Mouse (Mus musculus): ENCODE data around the gene Recql5.

The Recql5 gene

DNA sequence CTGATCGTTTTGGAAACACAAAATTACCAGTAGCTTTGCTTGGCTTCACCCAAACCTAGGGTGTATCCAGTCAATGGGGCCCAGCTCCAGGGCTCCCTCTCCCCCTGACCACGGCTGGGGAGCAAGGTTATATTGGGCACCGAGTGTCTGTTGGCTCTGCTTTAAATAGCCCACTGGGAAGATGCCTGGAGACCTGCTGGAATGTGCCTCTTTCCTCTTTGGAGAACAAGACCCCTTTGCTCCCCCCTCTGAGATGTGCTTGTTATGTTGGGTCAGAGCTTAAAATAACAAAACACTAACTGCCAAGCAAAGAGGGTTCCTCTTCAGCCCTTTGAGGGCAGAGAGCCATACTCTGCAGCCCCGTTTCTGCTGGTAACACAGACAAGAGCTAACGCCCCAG lies 31.1 kb downstream of the Recql5 start:
- no peak for DNase-seq (ENCODE audit: extremely low read depth, low read depth, low spot score)

DNA sequence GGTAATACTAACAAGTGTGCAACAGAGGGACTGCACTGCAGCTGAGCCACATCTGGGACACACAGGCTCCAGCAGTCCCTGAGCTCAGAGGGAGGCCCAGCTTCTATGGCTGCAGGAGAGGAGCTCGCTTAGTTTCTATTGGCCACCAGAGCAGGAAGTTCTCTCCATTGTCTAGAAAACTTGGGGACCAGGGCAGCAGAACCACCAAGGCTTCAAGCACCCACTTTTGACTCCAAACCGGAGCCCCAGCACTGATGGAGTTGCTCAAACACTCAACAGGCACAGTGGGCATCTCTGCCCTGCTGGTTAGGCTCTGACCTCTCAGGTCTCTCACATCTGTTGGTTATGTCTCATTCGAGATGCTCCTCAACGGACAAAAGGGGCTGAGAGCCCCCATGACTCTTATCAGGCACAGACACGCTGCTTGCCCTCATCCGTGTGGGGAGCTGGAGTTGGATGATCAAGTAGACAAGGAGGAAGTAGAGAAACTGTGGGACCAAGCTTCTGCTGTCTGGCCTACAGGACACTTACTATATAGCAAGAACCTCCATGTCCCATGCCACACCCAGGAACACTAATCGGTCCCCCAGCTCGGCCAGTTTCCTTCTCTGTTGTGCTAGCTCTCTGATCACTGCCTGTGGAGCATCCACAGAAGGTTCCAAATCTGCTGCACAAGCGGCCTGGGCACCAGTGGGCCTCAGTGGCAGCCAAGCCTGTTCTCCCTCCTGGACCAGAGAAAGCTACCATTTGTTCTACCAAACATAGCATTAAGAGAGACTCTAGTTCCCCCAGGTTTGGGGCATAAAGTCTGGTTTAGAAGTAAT lies 31.7 kb downstream of the Recql5 start:
- DNase-seq (ENCODE audit: extremely low read depth, low read depth, low spot score): no peak

DNA sequence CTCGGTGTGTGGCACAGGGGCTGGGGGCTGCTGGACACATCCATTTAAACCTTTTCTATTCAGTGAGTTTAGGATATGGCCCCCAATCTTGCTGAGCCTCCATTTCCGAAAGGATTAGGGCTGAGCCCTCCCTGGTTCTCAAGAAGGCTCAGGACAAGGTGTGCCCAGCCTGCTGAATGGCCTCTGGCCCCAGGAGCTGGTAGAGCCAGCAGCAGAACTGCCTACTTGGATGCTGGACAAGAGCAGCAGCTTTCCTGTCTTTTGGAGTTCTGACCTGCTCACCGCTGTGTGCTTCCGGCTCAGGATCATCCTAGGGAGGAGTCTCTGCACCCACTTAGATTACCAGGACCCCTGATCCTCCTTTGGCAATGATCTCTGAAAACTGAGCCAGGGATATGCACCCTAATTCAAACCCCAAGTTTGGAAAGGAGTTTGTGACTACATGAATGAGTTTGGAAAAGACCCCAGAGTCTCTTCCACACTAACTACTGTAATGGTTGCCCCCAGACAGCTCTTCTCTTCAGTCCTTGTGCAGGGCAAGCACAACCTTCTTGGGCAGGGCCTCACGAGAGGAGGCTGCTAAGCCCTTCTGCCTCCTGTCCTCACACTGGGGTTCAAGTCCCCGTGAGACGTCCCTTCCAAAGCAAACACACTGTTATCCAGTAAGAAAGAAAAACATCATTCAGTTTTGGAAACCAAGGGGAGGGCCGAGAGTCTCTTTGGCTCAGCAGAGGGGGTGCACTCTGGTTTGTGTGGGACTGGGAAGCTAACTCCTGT lies 32.5 kb downstream of the Recql5 start:
- DNase-seq (ENCODE audit: extremely low read depth, low read depth, low spot score): no peak

DNA sequence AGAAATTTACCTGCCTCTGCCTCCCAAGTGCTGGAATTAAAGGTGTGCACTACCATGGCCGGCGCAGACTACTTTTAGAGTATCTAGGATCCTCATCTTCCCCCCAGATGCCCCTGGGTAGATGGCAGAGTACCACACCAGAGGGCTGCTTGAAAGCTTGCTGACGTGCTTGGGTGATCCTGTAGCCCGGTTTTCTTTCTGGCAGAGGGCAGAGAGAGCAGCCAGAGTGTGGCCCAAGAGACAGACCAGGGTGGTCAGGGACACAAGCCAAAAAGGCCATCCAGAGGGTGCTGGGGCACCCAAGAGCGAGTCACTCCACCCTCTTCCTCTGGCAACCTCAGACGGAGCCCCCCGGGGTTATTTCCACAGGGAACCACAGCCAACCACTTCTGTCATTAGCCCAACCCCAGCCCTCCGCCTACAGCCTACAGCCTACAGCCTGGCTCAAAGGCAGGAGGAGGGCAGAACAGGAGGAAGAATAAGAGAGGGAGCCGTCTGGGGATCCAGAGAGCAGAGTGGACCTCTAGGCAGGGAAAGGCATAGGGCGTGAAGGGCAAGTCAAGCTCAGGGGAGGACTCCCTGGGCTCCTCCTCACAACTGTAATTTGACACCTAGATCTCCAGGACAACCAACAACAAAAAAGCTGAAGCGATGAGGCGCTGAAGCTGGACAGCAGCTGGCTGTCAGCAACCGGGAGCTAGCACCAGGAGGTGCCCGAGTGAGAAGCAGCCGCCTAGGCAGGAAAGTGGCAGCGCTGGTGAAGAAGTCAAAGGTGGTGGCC lies 33.6 kb downstream of the Recql5 start, which contains the start of gene Smim5:
Gene Smim5 (plus strand): TSS at position 481 of the 781 bp plus-strand sequence.
- DNase-seq (ENCODE audit: extremely low read depth, low read depth, low spot score): no peak

DNA sequence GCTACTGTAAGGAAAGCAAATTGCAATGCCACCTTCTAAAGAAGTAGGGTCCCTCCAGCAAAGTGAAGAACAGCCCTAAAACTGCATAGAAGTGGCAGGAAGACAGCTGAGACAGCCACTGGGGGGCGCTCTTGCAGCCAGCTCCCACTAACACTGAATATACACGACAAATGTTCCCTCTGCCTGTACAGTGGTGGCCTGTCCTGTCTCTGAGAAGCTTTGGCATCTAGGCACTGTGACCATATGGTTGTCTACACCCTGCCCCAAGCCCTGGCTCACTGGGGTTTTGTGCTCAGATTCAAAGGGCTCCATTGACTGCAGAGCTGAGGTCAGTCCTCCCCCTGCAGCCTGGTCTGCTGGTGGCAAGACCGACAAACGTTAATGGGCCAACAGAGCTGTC lies 34.4 kb downstream of the Recql5 start:
- no peak for DNase-seq (ENCODE audit: extremely low read depth, low read depth, low spot score)

DNA sequence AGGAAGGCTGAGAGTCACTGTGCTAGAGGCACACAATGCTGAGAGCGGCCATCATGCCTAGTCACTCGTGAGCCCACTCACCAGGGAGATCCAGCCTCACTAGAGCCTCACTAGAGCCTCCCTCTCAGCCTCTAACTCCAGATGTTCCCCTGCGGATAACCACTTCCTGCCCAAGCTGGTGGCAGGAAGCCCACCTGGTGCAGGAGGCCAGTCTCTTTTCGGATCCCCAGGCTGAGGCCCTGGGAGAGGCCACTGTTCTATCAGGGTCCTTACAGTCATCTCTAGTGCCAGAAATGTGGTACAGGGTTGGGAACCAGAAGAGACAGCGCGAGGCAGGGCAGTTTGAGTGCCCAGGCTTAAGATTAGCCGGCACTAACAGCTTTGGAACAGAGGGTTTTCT lies 34.8 kb downstream of the Recql5 start:
- DNase-seq (ENCODE audit: extremely low read depth, low read depth, low spot score): no peak

DNA sequence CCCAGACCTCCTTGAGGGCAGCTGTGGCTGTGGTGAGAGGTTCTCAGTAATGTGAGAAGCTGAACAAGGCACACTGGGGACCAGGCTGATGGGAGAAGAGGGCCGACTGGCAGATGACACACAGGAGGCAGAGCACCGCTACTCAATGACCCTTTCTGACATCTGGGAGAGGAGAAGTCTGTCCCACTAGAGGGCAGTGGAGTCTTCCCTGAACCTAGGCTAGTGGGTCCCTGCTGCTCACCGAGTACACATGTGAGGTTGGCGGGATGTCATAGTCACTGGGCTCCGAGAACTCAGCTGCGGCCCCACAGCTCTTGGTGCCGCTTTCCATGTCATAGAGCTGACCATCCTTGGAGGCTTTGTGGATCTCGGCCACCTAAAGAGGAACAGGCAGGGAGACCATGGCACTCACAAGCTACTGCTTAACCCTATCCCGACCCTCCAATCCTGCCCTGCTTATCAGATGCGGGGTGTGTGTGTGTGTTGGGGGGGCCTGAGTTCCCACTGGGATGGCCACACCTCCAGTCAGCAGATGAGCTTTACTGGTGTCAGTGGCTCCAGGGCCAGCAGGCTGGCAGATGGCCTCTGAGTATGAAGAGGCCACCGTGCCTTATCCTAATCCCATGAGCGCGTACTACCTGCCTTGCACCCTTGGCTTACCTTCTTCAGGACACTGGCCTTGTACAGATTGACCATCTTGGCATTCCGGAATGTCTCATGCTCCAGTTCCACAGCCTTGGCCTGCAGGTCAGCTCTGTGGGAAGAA lies 38.3 kb downstream of the Recql5 start:
- no peak for DNase-seq (ENCODE audit: extremely low read depth, low read depth, low spot score)

DNA sequence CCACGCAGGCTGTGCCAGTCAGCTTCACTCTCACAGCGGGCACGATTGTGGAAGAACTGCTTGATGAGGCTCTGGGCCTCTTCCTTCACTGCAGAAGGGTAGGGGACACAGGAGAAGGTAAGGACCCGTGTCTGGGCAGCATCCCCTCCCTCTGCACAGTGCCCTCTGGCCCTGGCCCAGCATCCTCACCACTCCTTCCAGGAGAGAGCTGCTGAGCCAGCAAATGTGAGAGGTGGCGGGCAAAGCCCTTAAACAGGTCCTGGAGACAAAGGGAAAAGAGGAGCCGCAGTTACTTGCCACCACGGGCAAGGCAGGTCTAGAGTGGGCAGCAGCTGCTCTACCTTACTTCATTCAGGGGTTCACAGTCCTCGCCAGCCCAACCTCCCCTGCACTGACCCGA lies 40.2 kb downstream of the Recql5 start:
- DNase-seq (ENCODE audit: extremely low read depth, low read depth, low spot score): no peak

DNA sequence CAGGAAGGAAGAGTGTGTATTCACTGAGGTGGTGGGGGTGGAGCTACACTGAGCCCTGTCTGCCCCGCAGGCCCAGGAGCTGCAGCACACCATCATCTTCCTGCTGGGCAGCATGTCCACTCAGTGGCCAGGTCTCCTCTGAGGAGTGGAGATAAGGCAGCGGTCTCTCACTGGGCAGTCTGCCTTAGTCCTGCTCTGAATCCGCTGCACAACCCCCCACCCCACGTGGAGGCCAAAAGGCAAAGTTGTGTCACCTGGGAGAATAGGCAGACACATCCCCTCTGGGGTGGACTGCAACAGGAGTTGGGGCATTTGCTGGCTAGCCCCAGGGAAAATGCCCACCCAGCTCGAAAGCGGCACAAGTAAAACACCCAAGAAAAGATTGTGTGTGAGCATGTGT lies 41.1 kb downstream of the Recql5 start:
- no peak for DNase-seq (ENCODE audit: extremely low read depth, low read depth, low spot score)

DNA sequence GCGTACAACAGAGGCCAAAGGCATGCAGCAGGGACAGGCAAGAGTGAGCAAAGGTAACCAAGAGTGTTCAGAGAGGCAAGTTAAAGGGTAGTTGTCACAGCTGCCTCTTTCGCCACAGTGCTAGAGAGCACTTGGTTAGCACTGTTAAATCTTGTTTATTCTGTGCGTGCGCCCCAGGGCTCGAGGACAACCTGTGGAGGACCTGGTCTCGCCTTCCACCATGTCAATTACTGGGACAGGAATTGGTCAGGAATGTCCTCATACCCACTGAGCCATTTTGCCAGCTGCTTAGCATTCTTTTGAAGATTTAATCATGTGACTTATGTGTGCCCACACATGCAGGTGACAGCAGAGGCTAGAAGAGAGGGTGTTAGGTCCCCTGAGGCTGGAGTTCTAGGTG lies 44.1 kb downstream of the Recql5 start:
- DNase-seq (ENCODE audit: extremely low read depth, low read depth, low spot score): no peak

DNA sequence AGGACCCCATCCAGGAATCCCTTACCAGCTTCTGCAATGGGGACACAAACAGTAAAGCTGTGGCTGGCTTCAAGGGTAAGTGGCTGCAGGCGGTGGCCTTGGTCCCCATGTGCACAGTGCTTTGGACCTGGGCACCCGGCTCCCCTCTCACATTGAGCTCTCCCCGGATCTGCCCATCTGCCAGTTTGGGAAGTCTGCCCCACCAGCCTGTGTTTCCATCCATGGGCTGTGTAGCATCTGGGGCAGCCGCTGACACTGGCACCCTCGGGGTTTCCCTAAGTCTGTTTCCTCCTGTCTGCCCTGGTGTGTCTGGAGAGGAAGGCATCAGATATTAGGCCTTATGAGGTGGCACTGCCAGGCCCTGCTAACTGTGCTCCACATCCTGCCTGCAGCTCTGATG lies 45.3 kb downstream of the Recql5 start:
- no peak for DNase-seq (ENCODE audit: extremely low read depth, low read depth, low spot score)

DNA sequence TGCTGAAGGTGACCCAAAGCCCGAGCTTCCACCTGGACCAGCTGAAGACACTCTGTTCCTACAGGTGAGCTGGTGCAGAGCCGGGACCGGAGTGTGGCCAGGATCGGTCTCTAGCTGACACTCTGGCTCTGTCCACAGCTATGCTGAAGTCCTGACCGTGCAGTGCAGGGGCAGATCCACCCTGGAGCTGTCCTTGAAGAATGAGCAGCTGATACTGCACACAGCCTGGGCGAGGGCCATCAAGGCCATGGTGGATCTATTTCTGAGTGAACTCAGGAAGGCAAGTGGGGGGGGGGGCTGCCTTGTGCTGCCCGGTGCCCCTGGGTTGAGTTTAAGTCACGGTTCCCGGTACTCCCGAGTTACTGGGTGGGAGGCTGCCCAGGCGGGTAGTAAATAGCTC lies 46.8 kb downstream of the Recql5 start:
- no peak for DNase-seq (ENCODE audit: extremely low read depth, low read depth, low spot score)

DNA sequence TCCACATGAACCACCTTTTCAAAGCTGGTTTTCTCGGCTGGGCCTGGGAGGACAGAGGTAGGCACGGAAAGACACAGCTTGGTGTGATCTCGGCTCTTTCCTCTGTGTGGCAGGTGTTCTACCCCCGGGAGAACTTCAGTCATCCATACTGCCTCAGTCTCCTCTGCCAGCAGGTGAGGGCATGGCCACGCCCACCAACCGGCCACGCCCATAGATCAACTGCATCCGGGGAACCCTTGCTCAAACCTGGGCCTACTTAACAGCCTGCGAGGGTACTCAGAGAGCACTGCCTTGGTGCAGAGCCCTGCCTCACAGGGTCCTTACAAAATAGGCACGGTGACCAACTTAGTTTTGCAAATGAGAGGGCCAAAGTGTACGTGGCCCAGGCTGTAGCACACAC lies 48.0 kb downstream of the Recql5 start:
- no peak for DNase-seq (ENCODE audit: extremely low read depth, low read depth, low spot score)

DNA sequence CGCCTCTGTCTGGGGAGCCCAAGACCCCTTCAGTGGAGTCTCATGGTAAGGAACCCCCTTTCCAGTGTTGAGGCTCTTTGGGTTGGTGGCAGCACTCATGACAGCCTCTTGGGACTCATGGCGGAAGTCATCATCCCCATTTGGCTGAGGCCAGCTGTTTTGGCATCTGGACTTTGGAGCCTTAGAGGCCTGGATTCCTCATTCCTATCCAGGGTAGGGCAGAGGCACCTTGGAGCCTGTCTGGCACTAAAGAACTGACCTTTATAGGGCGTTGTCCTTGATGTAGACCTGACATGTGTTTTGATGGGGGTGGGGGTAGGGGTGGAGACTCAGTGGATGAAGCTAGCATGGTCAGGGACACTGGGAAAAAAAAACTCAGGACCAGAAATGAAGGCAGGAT lies 48.9 kb downstream of the Recql5 start:
- DNase-seq (ENCODE audit: extremely low read depth, low read depth, low spot score): no peak

DNA sequence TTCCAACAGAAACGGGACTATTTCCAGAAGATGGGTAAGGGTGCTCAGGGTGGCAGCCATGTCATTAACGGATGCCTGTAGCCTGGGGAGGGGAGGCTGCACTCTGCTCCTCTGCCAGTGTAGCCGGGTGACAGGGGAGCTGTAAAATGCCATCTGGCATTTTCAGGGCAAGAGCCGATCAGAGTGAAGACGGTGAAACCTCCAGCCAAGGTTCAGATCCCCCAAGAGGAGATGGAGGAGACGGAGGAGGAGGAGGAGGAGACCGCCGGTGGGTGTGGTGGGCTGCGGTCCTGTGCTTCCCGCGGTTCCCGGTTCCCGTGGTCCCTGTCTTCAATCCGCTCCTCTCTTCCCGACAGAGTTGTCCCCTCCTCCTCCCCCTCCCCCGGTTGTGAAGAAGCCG lies 50.0 kb downstream of the Recql5 start:
- no peak for DNase-seq (ENCODE audit: extremely low read depth, low read depth, low spot score)

DNA sequence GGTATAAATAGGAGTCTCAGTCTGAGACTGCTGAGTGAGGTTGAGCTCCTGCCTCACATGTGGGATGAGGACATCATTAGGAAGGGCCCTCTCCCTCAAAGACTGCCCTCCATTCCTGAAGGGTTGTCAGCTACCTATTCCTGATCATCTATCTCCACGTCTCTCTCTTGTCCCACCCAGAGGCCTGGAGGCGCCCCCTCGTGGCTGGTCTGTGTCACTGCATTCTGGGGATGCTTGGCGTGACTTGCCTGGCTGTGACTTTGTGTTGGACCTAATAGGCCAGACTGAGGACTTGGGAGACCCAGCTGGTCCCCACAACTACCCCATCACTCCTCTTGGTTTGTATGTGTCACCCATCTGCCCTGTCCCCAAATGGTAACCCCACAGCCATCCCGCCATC lies 52.3 kb downstream of the Recql5 start:
- no peak for DNase-seq (ENCODE audit: extremely low read depth, low read depth, low spot score)

DNA sequence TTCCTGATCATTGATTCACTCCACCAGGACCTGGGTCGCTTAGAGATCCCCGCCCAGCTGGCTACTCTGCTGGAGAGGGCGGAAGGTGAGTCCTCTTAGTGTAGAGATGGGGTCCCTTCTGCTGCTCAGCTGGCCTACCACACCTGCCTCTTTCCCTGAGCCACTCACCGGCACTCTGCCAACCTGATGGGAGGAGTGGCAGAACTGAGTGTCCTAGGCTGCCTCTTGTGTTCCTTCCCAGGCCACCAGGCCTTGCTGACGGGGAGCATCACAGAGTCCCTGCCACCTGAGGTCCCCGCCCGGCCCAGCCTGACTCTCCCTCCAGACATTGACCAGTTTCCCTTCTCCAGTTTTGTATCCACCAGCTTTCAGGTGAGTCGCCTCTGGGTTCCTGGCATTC lies 55.2 kb downstream of the Recql5 start:
- no peak for DNase-seq (ENCODE audit: extremely low read depth, low read depth, low spot score)

DNA sequence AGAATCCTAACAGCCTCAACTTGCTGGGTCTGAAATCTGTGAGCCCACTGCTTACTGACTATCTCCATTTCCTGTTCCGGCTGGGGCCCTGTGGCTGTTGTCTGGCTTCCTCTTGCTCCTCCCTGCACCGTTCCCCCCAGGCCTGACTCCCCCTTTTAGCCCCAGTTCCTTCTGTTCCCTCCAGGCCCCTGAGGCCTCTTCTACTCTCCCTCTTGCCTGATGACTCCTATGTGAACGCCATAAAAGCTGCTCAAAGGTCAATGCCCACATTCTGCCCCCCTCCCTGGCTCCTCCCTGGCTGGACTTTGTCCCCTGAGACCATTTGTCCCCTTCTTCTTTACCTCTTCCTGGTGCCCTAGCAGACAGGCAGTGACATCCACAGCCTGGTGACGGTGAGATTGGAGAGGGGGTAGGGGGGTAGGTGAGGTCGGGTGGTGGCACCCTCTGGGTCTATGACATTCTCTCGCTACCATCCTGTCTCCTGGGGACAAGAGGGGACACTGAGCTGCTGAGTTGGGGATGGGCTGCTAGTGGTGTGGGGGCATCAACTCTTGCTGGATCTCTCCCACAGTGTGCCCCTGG lies 56.0 kb downstream of the Recql5 start:
- no peak for DNase-seq (ENCODE audit: extremely low read depth, low read depth, low spot score)

DNA sequence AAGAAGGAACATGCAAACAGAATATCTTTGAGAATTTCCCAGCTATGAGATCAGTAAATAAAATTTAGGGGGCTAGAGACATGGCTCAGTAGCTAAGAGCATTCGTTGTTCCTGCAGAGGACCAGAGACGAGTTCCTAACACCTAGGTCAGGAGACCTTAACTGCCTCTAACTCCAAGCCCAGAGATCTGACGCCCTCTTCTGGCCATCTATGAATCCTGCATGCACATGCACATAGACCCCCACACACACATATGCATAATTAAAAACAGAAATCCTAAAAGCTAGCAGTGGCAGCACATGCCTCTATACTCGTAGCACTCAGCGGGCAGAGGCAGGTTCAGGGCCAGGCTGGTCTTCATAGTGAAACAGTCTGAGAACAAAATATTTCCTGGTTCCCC lies 56.8 kb downstream of the Recql5 start:
- no peak for DNase-seq (ENCODE audit: extremely low read depth, low read depth, low spot score)

DNA sequence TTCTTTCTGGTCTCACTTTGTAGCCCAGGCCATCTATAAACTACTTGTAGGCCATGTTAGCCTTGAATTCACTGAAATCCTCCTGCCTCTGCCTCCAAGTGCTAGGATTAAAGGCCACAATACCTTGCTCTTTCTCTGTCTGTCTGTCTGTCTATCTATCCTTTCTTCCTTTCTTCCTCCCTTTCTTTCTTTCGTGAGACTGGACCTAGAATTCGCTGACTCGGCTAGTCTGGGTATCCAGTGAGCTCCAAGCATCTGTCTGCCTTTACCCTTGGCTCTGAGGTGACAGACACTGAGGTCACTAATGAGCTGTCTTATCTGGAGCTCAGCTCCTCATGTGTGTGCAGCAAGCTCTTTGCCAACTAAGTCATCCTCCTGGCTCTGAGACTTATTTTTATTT lies 57.3 kb downstream of the Recql5 start:
- DNase-seq (ENCODE audit: extremely low read depth, low read depth, low spot score): no peak

DNA sequence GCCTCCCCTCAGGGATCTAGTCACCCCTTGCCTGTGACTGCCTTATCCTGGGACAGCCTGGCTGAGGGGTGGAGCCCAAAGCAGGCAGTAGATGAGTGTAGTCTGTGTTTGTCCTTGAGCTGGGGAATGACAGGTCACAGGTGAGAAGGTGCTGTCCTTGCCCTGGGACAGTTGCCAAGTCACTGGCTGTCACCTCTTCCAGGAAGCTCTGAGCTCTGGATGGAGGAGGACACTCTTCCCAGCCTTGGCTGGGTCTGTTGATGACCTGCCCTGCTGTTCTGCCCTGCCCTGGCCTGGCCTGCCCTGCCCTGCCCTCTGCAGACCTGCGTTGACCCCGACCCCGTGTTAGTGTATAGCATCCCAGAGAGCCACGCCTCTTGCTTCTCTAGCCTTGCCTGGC lies 60.8 kb downstream of the Recql5 start:
- no peak for DNase-seq (ENCODE audit: extremely low read depth, low read depth, low spot score)

Measured in fat pad, adult 2 months (tissue).